Mouse (Mus musculus) skeletal muscle tissue, adult 2 months (tissue): Measurements from ENCODE around the gene Ptgfr.

ENCODE experiments used
- DNase-seq: peaks from one replicate; pipeline ENCODE4 v3.0.0-alpha.2; 2012; ENCODE audit warnings: low read depth, low spot score

Gene Ptgfr

GRCm38 (mm10) chr3:151836871-151837680, at the start of gene Ptgfr:
Ptgfr (minus strand) TSS chr3:151837630.
- DNase-seq, result peak; percentile 30

GRCm38 (mm10) chr3:151883881-151884280, 46.5 kb upstream of the Ptgfr start:
- no peak for DNase-seq

GRCm38 (mm10) chr3:151879981-151880380, 42.6 kb upstream of the Ptgfr start:
- DNase-seq, result no peak

- DNase-seq, result no peak
These were observed 31.5 kb upstream of the Ptgfr start for GRCm38 (mm10) chr3:151868970-151869369.

- no peak for DNase-seq
These were observed 13.9 kb upstream of the Ptgfr start for GRCm38 (mm10) chr3:151851344-151851743.

- DNase-seq, result no peak
These were observed 13.2 kb upstream of the Ptgfr start for GRCm38 (mm10) chr3:151850621-151851020.

GRCm38 (mm10) chr3:151846292-151846691, 8.9 kb upstream of the Ptgfr start:
- no peak for DNase-seq

- peak; percentile 56 for DNase-seq
These were observed 7.1 kb upstream of the Ptgfr start for GRCm38 (mm10) chr3:151844361-151845154.

- DNase-seq, result no peak
These were observed 3.3 kb upstream of the Ptgfr start for GRCm38 (mm10) chr3:151840688-151841087.

GRCm38 (mm10) chr3:151838372-151838771, 942 bp upstream of the Ptgfr start:
- DNase-seq, result no peak

GRCm38 (mm10) chr3:151837749-151838148, 319 bp upstream of the Ptgfr start:
- DNase-seq, result no peak

GRCm38 (mm10) chr3:151836451-151836850, 979 bp downstream of the Ptgfr start:
- no peak for DNase-seq

- no peak for DNase-seq
These were observed 1.6 kb downstream of the Ptgfr start for GRCm38 (mm10) chr3:151835831-151836230.

GRCm38 (mm10) chr3:151827950-151828610, 9.3 kb downstream of the Ptgfr start:
- no peak for DNase-seq

GRCm38 (mm10) chr3:151819811-151820210, 17.6 kb downstream of the Ptgfr start:
- DNase-seq, result peak; percentile 64

GRCm38 (mm10) chr3:151818265-151818664, 19.2 kb downstream of the Ptgfr start:
- no peak for DNase-seq

GRCm38 (mm10) chr3:151808613-151809012, 28.8 kb downstream of the Ptgfr start:
- no peak for DNase-seq

- DNase-seq, result no peak
These were observed 48.8 kb downstream of the Ptgfr start for GRCm38 (mm10) chr3:151788622-151789021.

- peak; percentile 7 for DNase-seq
These were observed 62.3 kb downstream of the Ptgfr start for GRCm38 (mm10) chr3:151775089-151775488.

GRCm38 (mm10) chr3:151771074-151771473, 66.4 kb downstream of the Ptgfr start:
- peak; percentile 27 for DNase-seq

- DNase-seq, result peak; percentile 8
These were observed 87.7 kb downstream of the Ptgfr start, which contains the start of gene Ifi44 for GRCm38 (mm10) chr3:151749737-151750136. Ifi44 (minus strand) TSS chr3:151749960.

- DNase-seq, result no peak
These were observed 88.9 kb downstream of the Ptgfr start for GRCm38 (mm10) chr3:151748514-151748913.
